Mouse (Mus musculus) adrenal gland, postnatal 14 days (tissue): Measurements from ENCODE around the gene Ldlrad2. TPM values are rescaled to one million over a fixed set of nuclear protein-coding genes. Genes with fewer than 3 reads are reported as not detected.

Experiments
- DNase-seq: peaks from one replicate; pipeline ENCODE4 v3.0.0; 2021; ENCODE audit warnings: mixed read lengths
- microRNA-seq, 2 experiments: library from miRNA; unstranded; fragments of <30 nt; microRNA quantifications; one replicate each; pipeline ENCODE4 v1.2.0; 2021
- total RNA-seq: library from RNA; stranded (reverse); gene quantifications from 2 replicates; pipeline ENCODE4 v1.2.3, GENCODE M21; 2021

The Ldlrad2 gene
- total RNA-seq, 1 experiment from 2014 or later, result not detected

DNA sequence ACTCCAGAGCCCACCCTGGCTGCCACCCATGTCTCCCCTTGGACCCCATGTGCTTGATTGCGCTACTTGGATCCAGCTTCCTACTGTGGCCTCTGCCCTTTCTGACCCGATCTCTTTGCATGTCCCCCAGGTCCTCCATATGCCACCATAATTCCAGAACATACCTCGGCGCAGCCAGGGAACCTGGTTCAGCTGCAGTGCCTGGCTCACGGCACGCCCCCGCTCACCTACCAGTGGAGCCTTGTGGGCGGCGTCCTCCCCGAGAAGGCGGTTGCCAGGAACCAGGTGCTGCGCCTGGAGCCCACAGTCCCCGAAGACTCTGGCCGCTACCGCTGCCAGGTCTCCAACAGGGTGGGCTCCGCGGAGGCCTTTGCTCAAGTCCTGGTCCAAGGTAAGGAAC, 20.9 kb downstream of the Ldlrad2 start:
- no peak for DNase-seq

DNA sequence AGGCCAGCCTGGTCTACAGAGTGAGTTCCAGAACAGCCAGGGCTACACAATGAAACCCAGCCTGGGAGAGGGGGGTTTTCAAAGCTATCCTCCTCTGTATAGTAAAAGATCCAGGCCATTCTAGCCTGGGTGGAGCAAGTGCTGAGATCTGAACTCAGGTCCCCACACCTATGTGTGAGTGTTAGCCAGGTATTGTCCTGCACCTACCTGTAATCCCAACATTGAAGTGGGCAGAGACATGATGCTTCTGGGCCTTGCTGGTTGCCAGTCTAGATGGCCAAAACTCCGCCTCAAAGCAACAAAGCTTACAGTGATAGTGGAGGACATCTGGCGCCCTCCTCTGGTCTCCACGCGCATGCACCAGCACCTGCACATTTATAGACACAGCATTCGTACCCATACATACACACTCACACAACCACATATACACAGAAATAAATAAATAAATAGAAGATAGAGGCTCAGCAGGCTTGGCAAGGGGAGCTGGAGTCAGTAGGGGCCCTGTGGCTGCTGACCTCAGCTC, 28.3 kb downstream of the Ldlrad2 start:
- DNase-seq, result peak; percentile 71

DNA sequence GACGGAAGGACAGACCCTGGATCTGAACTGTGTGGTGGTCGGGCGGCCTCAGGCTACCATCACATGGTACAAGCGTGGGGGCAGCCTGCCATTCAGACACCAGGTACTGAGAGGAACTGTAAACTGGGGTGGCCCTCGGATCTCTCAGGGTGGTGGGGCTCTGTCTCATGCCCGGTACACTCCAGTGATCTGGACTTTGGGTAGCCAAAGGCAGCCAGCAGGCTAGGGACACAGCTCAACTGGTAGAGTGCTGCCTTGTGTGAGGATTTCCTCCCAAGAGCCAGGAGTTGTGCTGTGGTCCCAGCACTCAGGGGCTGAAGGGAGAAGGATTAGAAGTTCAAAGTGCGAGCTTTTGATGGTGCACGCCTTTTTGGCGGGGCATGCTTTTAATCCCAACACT, 28.8 kb downstream of the Ldlrad2 start:
- no peak for DNase-seq

DNA sequence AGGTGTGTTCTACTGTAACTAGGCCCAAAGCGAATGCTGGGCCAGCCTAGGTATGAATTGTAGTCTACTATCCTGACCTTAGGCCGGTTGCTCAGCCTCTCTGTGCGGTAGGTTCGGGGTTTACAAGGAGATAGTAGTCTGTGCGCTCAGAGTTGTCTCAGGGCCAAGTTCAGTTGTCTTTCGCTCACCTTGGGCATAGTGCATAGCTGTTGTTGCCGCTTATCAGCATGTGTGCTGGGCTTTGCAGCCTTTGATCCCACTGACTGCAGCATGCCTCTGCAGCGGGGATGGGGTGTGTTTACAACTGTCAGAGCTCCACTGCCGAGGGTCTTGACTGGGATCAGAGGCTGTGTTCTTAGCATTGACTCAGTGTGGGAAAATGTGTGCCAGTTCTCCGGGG, 31.4 kb downstream of the Ldlrad2 start:
- DNase-seq, result no peak

DNA sequence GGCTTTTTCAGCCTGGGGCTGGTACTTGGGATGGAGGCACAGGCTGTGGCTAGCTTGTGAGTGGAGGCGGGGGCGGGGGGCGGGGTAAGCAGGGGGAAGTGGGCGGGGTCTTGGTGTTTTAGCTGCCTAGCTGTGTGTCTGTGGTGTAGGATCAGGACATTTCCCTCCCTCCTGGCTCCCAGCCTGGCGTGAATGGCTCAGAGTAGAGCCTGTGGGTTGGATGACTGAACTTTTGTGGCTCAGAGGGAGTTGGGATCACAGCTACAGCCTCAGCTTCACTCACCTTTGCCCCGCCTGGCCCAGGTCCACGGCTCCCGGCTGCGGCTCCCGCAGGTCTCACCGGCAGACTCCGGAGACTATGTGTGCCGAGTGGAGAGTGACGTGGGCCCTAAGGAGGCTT, 34.0 kb downstream of the Ldlrad2 start:
- peak; percentile 58 for DNase-seq

DNA sequence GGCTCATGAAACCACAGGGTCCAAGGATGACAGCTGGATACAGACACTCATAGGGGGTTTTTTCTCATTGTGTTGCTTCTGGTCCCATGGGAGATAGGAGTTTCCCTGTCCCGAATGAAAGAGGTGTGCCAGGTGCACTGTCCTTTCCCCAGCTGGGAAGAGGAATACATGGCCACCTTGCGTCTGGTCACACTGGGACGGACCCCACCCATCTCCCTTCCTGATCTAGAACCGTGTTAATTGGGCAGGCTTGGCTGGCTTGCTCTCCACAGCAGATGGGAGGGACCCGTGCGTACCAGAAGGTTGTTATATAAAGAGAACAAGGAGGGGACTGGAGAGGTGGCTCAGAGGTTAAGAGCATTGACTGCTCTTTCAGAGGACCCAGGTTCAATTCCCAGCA, 46.5 kb downstream of the Ldlrad2 start:
- no peak for DNase-seq

- no peak for DNase-seq
Observed at GRCm38 (mm10) chr4:137527368-137527767, 47.0 kb downstream of the Ldlrad2 start.

DNA sequence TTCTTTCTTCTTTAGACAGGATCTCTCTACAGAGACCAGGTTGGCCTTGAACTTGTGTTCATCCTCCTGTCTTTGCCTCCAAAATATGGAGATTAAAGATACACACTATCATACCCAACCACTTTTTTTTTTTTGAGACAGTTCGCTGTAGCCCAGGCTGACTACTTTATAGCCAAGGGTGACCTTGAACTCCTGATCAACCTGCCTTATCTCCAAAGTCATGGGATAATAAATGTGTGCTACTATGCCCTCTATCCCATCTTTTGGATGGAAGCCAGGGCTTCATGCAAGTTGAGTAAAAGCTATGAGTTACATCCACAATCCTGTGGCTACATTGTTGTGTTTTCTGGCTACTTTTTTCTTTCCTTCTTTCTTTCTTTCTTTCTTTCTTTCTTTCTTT, 48.9 kb downstream of the Ldlrad2 start:
- DNase-seq, result no peak

Small RNA genes within 50 kb of the gene (microRNA-seq; reads per million reads assigned to microRNA genes)
- 3.0 to 3.4 reads per million in 2 experiments for gene Mir7018

Other genes with a start within 250 kb of the Ldlrad2 start
- 355 and 372 TPM in 2 replicates for gene Cdc42, start 216.8 kb downstream of the Ldlrad2 start, total RNA-seq
- not detected in 2 replicates for gene Cela3a, start 164.8 kb downstream of the Ldlrad2 start, total RNA-seq
- gene Cela3b, start 144.0 kb downstream of the Ldlrad2 start, total RNA-seq, result not detected in 2 replicates
- not detected in 2 replicates for gene 1700013G24Rik, start 121.3 kb downstream of the Ldlrad2 start, total RNA-seq
- 230 and 242 TPM in 2 replicates for gene Hspg2, start 105.8 kb downstream of the Ldlrad2 start, total RNA-seq
- gene Usp48, start 19.2 kb upstream of the Ldlrad2 start, total RNA-seq, result 95.5 and 107 TPM in 2 replicates
- gene Rap1gap, start 90.2 kb upstream of the Ldlrad2 start, total RNA-seq, result 40.8 and 44.9 TPM in 2 replicates
- 16.5 and 19.0 TPM in 2 replicates for gene Alpl, start 221.8 kb upstream of the Ldlrad2 start, total RNA-seq